Mouse (Mus musculus) ES-E14 (cell line): ENCODE data around the gene Siglech. TPM values are rescaled to one million over a fixed set of nuclear protein-coding genes. Genes with fewer than 3 reads are reported as not detected.
"Not testable (repeated sequence)": the region's sequence is repeated elsewhere in the genome, so short reads cannot be mapped to it uniquely, and the experiment has no call there.

ENCODE experiments used
- DNase-seq: peaks from one replicate; pipeline ENCODE4 v3.0.0-alpha.2; 2013; ENCODE audit warnings: low read depth, low spot score
- H3K27ac ChIP-seq: 2 replicates; pipeline ENCODE4 v1.5.1; 2012; ENCODE audit warnings: low read depth, mild to moderate bottlenecking, low read length, moderate library complexity, mixed read lengths; ENCODE audit not compliant: poor library complexity, insufficient read depth, severe bottlenecking
- H3K36me3 ChIP-seq: 2 replicates; pipeline ENCODE4 v1.6.1; 2012; ENCODE audit warnings: mild to moderate bottlenecking, low read length, moderate library complexity, mixed read lengths; ENCODE audit not compliant: control insufficient read depth, poor library complexity, insufficient read depth, severe bottlenecking
- H3K4me1 ChIP-seq, 2 experiments: fragments of 150-350 bp in 1 of 2; sonication (generic) in 1 of 2; 2 replicates each; pipeline ENCODE4 v1.6.1; 2012; ENCODE audit warnings: low read length in 2 of 2, mild to moderate bottlenecking in 1 of 2, mixed read lengths in 1 of 2; ENCODE audit not compliant: control insufficient read depth in 2 of 2, insufficient read depth in 2 of 2, poor library complexity in 1 of 2
- H3K4me3 ChIP-seq, 2 experiments: fragments of 150-350 bp in 1 of 2; sonication (generic) in 1 of 2; 2 replicates each; pipeline ENCODE4 v1.5.1; 2012; ENCODE audit warnings: low read length in 2 of 2, low read depth in 1 of 2, mild to moderate bottlenecking in 1 of 2, mixed read lengths in 1 of 2; ENCODE audit not compliant: insufficient read depth in 1 of 2, poor library complexity in 1 of 2, severe bottlenecking in 1 of 2
- H3K9ac ChIP-seq: 2 replicates; pipeline ENCODE4 v1.6.1; 2012; ENCODE audit warnings: low read depth, mild to moderate bottlenecking, low read length, mixed read lengths; ENCODE audit not compliant: poor library complexity, insufficient read depth, severe bottlenecking
- H3K9me3 ChIP-seq: fragments of 150-350 bp; sonication (generic); 2 replicates; pipeline ENCODE4 v1.6.1; 2012; ENCODE audit warnings: low read depth, mild to moderate bottlenecking, low read length; ENCODE audit not compliant: control insufficient read depth, insufficient read depth
- CHD2 ChIP-seq: IDR thresholded peaks from 2 replicates; pipeline ENCODE4 v1.6.1; 2014; ENCODE audit warnings: mild to moderate bottlenecking, low read depth, low read length, inconsistent platforms
- HCFC1 ChIP-seq: IDR thresholded peaks from 2 replicates; pipeline ENCODE4 v1.6.1; 2012; ENCODE audit warnings: low read length, inconsistent platforms, borderline replicate concordance; ENCODE audit not compliant: insufficient read depth
- MAFK ChIP-seq: IDR thresholded peaks from 2 replicates; pipeline ENCODE4 v1.6.1; 2014; ENCODE audit warnings: mild to moderate bottlenecking, low read depth, low read length, inconsistent platforms; ENCODE audit not compliant: insufficient read depth
- ZC3H11A ChIP-seq: IDR thresholded peaks from 2 replicates; pipeline ENCODE4 v1.6.1; 2012; ENCODE audit warnings: low read depth, mild to moderate bottlenecking, inconsistent platforms, low read length, borderline replicate concordance
- ZNF384 ChIP-seq: IDR thresholded peaks from 2 replicates; pipeline ENCODE4 v1.6.1; 2012; ENCODE audit warnings: low read depth, low read length, inconsistent platforms
- in situ Hi-C, 2 experiments: fragments of 600-800 bp; cut with MboI; formaldehyde crosslinking; loops; one replicate each; pipeline ENCODE4 v1.15.1; 2025; ENCODE audit warnings: low sequenced_read_pairs in 2 of 2, inconsistent platforms in 1 of 2; ENCODE audit not compliant: unreplicated experiment in 2 of 2
- total RNA-seq: library from RNA; depleted of rRNA; stranded (reverse); fragments of 300-350 nt; gene quantifications from 2 replicates; pipeline ENCODE4 v1.2.3, GENCODE M21; 2012

Siglech gene
- total RNA-seq, 1 experiment, result not detected

DNA sequence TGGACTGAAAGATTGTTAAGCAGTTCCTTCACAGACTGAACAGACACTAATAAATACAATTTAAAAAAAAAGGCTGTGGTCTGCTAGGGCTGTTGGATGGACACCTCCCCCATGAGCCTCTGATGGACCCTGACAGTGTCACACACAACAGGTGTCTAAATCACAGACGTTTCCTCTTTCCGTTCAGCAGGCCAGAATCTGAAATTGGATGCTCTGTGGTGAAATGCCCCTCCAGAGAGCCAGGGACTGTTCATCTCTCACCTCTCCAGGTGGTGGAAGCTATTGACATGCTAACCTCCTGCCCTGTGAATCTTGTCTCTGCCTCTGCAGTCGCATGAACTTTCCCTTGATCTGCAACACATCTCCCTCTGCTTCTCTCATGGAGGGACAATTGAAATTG lies 14.5 kb downstream of the Siglech start:
- H3K4me1 ChIP-seq, result no peaks in the 10 kb centered on the region
- H3K27ac ChIP-seq, result 0 out of 2 replicates have a peak overlapping the region, but pooled peaks have one; percentile 12
- H3K9me3 ChIP-seq, result no peaks in the 10 kb centered on the region
- no peak for DNase-seq
- no peaks in the 10 kb centered on the region for H3K36me3 ChIP-seq
- in situ Hi-C loops, result no loop called here
- no peak overlapping the region for H3K9ac ChIP-seq
- TF ChIP-seq ZC3H11A (no peak), ZNF384 (no peak), HCFC1 (no peak), MAFK (no peak), CHD2 (no peak)
- no peak overlapping the region for H3K4me3 ChIP-seq

GRCm38 (mm10) chr7:55784580-55784979 lies 16.6 kb downstream of the Siglech start:
- H3K4me1 ChIP-seq, result no peaks in the 10 kb centered on the region
- DNase-seq, result no peak
- in situ Hi-C loops, result no loop called here
- H3K9ac ChIP-seq, result no peak overlapping the region
- H3K27ac ChIP-seq, result no peak overlapping the region
- H3K36me3 ChIP-seq, result no peaks in the 10 kb centered on the region
- H3K4me3 ChIP-seq, result no peak overlapping the region
- no peaks in the 10 kb centered on the region for H3K9me3 ChIP-seq
- TF ChIP-seq HCFC1, result no peak
- TF ChIP-seq MAFK, result no peak
- TF ChIP-seq ZNF384, result no peak
- TF ChIP-seq CHD2, result no peak
- no peak for TF ChIP-seq ZC3H11A

- H3K9ac ChIP-seq, H3K4me1 ChIP-seq, H3K4me3 ChIP-seq, DNase-seq, H3K9me3 ChIP-seq, H3K27ac ChIP-seq, in situ Hi-C loops, H3K36me3 ChIP-seq: not testable (repeated sequence)
Observed at GRCm38 (mm10) chr7:55790586-55790985, 22.6 kb downstream of the Siglech start.

GRCm38 (mm10) chr7:55792280-55792679 lies 24.3 kb downstream of the Siglech start:
- DNase-seq, result no peak
- H3K4me3 ChIP-seq, result no peak overlapping the region
- no peak overlapping the region for H3K9ac ChIP-seq
- H3K4me1 ChIP-seq, result 0 out of 4 replicates have a peak, but pooled peaks cover 0 to 2% of the 10 kb centered on the region in 2 experiments
- in situ Hi-C loops, result no loop called here
- peaks cover 5% of the 10 kb centered on the region; the same call in 1 of the 2 replicates for H3K36me3 ChIP-seq
- H3K27ac ChIP-seq, result no peak overlapping the region
- TF ChIP-seq ZC3H11A (no peak), MAFK (no peak), CHD2 (no peak), ZNF384 (no peak), HCFC1 (no peak)
- H3K9me3 ChIP-seq, result no peaks in the 10 kb centered on the region

- H3K9me3 ChIP-seq, result no peaks in the 10 kb centered on the region
- no peak overlapping the region for H3K27ac ChIP-seq
- DNase-seq, result no peak
- TF ChIP-seq ZNF384 (no peak), ZC3H11A (no peak), MAFK (no peak), CHD2 (no peak), HCFC1 (no peak)
- peak overlapping the region; percentile 80; the same call in 1 of the 2 replicates for H3K9ac ChIP-seq
- in situ Hi-C loops, result no loop called here
- H3K36me3 ChIP-seq, result peaks cover 9% of the 10 kb centered on the region
- H3K4me3 ChIP-seq, result peak overlapping the region; percentile 85 to 92
- H3K4me1 ChIP-seq, result 0 out of 4 replicates have a peak, but pooled peaks cover 0 to 2% of the 10 kb centered on the region in 2 experiments
Observed at GRCm38 (mm10) chr7:55793236-55793951, 25.4 kb downstream of the Siglech start.
